Mouse (Mus musculus) liver, postnatal 0 days (tissue): ENCODE results near the gene F7. TPM values are rescaled to one million over a fixed set of nuclear protein-coding genes. Genes with fewer than 3 reads are reported as not detected.

Experiments
- ATAC-seq: fragments of 200-750 bp; cut with Nextera tagmentation; 2 replicates; pipeline ENCODE4 v1.8.0; 2017; ENCODE audit warnings: mild to moderate bottlenecking, moderate library complexity
- DNase-seq: peaks from one replicate; pipeline ENCODE4 v3.0.0-alpha.2; 2016
- H3K27ac ChIP-seq: fragments of 300-500 bp; sonication (generic); 2 replicates; pipeline ENCODE4 v1.5.1; 2014; ENCODE audit warnings: antibody characterized with exemption, moderate library complexity, mild to moderate bottlenecking, low read depth
- H3K27me3 ChIP-seq: fragments of 300-500 bp; sonication (generic); 2 replicates; pipeline ENCODE4 v1.6.1; 2014; ENCODE audit warnings: low read length, control low read depth, mixed read lengths; ENCODE audit not compliant: insufficient read depth
- H3K36me3 ChIP-seq: fragments of 300-500 bp; sonication (generic); replicated peaks from 2 replicates; pipeline ENCODE4 v1.6.1; 2014; ENCODE audit warnings: mild to moderate bottlenecking, control low read depth, low read length, moderate library complexity, mixed read lengths; ENCODE audit not compliant: insufficient read depth
- H3K4me1 ChIP-seq: fragments of 300-500 bp; sonication (generic); 2 replicates; pipeline ENCODE4 v1.6.1; 2014; ENCODE audit warnings: antibody characterized with exemption, mild to moderate bottlenecking, control low read depth; ENCODE audit not compliant: insufficient read depth
- H3K4me2 ChIP-seq: fragments of 300-500 bp; sonication (generic); 2 replicates; pipeline ENCODE4 v1.6.1; 2014; ENCODE audit warnings: low read depth, mild to moderate bottlenecking, low read length, moderate library complexity, mixed read lengths
- H3K4me3 ChIP-seq: fragments of 300-500 bp; sonication (generic); 2 replicates; pipeline ENCODE4 v1.5.1; 2014; ENCODE audit warnings: low read depth, low read length
- H3K9ac ChIP-seq: fragments of 300-500 bp; sonication (generic); replicated peaks from 2 replicates; pipeline ENCODE4 v1.6.1; 2014; ENCODE audit warnings: mild to moderate bottlenecking, moderate library complexity
- H3K9me3 ChIP-seq: fragments of 300-500 bp; sonication (generic); 2 replicates; pipeline ENCODE4 v1.6.1; 2016; ENCODE audit warnings: mild to moderate bottlenecking, control low read depth, low read length, mixed read lengths
- CTCF ChIP-seq: sonication (generic); IDR thresholded peaks from 2 replicates; pipeline ENCODE4 v1.5.1; 2016; ENCODE audit warnings: antibody characterized with exemption, low read depth
- EP300 ChIP-seq: IDR thresholded peaks from 2 replicates; pipeline ENCODE4 v1.6.1; 2016; ENCODE audit warnings: antibody characterized with exemption, low read depth, mild to moderate bottlenecking
- whole genome bisulfite sequencing: fragments of 180-500 bp; shearing (Covaris S2); extraction: QIAGEN DNeasy Blood & Tissue Kit; methylation state at CpG from one replicate; pipeline ENCODE4 v1.1.7; 2014; ENCODE audit not compliant: insufficient replicate concordance; 5-methylcytosine and 5-hydroxymethylcytosine counted together
- polyA plus RNA-seq: library from polyadenylated mRNA; unstranded; fragments of >200 nt; fragmentation: Nextera tagmentation; extraction: Ambion mirVana; gene quantifications from 2 replicates; pipeline ENCODE4 v1.2.1, GENCODE M21; 2015

F7 gene
- polyA plus RNA-seq, 1 experiment from 2014 or later, result 36.0 TPM

- peaks cover 21% of the 10 kb centered on the region for H3K4me1 ChIP-seq
- DNase-seq (peak; percentile 73), ATAC-seq (peak; percentile 92)
- no peaks in the 10 kb centered on the region for H3K9me3 ChIP-seq
- H3K4me2 ChIP-seq, result peak overlapping the region; percentile 65
- 0 out of 2 replicates have a peak, but pooled peaks cover 2% of the 10 kb centered on the region for H3K36me3 ChIP-seq
- peak overlapping the region; percentile 67 for H3K9ac ChIP-seq
- WGBS, result 44% methylated on average over 5 of the region's 5 CpGs
- H3K27ac ChIP-seq, result peak overlapping the region; percentile 90
- H3K4me3 ChIP-seq, result peak overlapping the region; percentile 43
- no peaks in the 10 kb centered on the region for H3K27me3 ChIP-seq
- TF ChIP-seq EP300, result no peak; the same call in 1 of the 2 replicates
- no peak for TF ChIP-seq CTCF
Measured at GRCm38 (mm10) chr8:13037569-13037968, 11.7 kb downstream of the F7 start.

DNA sequence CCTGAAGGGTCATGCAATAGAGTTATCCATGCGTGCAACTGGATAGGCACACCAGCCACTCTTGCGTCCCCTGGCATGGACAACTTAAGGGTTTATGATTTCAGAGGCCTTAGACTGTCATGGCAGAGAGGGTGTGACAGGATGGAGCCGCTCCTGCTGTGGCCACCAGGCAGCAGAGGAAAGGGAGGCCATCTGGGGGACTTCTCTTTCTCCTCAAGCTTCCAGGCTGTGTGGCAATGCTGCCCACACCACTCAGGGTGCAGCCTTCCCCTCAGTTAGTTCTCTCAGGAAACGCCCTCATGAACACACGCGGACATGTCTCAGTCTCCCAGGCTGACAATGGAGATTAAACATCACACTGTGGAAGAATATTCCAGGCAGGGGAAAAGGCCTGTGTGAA lies 13.2 kb downstream of the F7 start:
- H3K27me3 ChIP-seq, result no peaks in the 10 kb centered on the region
- WGBS, result 44% methylated on average over 6 of the region's 6 CpGs
- DNase-seq (no peak), ATAC-seq (no peak)
- H3K27ac ChIP-seq, result peak overlapping the region; percentile 90; the same call in 1 of the 2 replicates
- H3K9ac ChIP-seq, result peak overlapping the region; percentile 67; the same call in 1 of the 2 replicates
- H3K9me3 ChIP-seq, result no peaks in the 10 kb centered on the region
- 0 out of 2 replicates have a peak, but pooled peaks cover 2% of the 10 kb centered on the region for H3K36me3 ChIP-seq
- peak overlapping the region; percentile 65 for H3K4me2 ChIP-seq
- peak overlapping the region; percentile 43 for H3K4me3 ChIP-seq
- H3K4me1 ChIP-seq, result peaks cover 21% of the 10 kb centered on the region
- TF ChIP-seq EP300, result no peak
- no peak for TF ChIP-seq CTCF

- Histone ChIP-seq H3K4me2 (no peak overlapping the region), H3K9ac (no peak overlapping the region), H3K36me3 (peaks cover 3% of the 10 kb centered on the region; the same call in 1 of the 2 replicates), H3K4me3 (no peak overlapping the region), H3K9me3 (no peaks in the 10 kb centered on the region), H3K4me1 (peaks cover 13% of the 10 kb centered on the region), H3K27me3 (no peaks in the 10 kb centered on the region), H3K27ac (no peak overlapping the region)
- 54% methylated on average over 4 of the region's 4 CpGs for WGBS
- ATAC-seq, result no peak
- no peak for DNase-seq
- TF ChIP-seq CTCF (no peak), EP300 (no peak)
Measured at GRCm38 (mm10) chr8:13041459-13041858, 15.6 kb downstream of the F7 start.

DNA sequence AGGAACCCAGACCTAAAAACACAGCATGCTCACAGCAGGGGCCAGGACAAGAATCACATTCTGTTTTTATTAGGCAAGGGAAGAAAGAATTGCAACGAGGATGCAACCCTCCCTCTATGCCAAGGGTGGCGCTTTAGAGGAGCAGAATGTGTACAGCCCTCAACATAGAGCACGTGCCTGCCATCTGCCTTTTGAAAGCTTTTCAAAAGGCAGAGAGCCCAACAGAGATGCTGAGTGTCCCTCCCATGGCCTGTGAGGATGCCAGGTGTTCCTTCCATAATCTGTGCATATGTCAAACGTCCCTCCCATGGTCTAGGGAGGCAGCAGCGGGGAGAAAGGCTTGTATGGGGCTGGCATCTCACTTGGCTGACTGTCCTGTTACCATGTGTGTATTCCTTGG lies 21.8 kb downstream of the F7 start:
- H3K4me1 ChIP-seq, result no peaks in the 10 kb centered on the region
- no peak for TF ChIP-seq EP300
- TF ChIP-seq CTCF, result no peak
- H3K4me3 ChIP-seq, result no peak overlapping the region
- no peak overlapping the region for H3K4me2 ChIP-seq
- H3K9ac ChIP-seq, result no peak overlapping the region
- no peak for DNase-seq
- H3K27me3 ChIP-seq, result no peaks in the 10 kb centered on the region
- 62% methylated on average over 5 of the region's 5 CpGs for WGBS
- ATAC-seq, result no peak
- no peak overlapping the region for H3K27ac ChIP-seq
- peaks cover 36% of the 10 kb centered on the region for H3K36me3 ChIP-seq
- H3K9me3 ChIP-seq, result no peaks in the 10 kb centered on the region

DNA sequence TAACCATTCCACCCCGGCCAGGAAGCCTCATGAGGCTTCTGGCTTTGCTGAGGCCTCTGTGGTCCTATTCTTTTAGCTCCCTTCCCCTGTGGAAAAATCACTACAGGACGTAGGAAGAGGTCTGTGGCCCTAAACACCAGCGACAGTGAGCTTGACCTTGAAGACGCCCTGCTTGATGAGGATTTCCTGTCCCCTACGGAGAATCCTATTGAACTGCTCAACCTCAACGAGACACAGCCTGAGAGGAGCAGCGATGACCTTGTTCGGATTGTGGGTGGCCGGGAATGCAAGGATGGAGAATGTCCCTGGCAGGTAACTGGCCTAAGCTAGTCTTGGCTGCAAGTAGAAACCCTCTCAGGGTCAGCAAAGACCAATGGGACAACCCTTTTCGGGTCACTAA lies 24.7 kb downstream of the F7 start:
- ATAC-seq (no peak), DNase-seq (no peak)
- no peaks in the 10 kb centered on the region for H3K27me3 ChIP-seq
- WGBS, result 76% methylated on average over 10 of the region's 10 CpGs
- no peak overlapping the region for H3K27ac ChIP-seq
- H3K4me3 ChIP-seq, result no peak overlapping the region
- no peak overlapping the region for H3K9ac ChIP-seq
- no peaks in the 10 kb centered on the region for H3K4me1 ChIP-seq
- no peak overlapping the region for H3K4me2 ChIP-seq
- TF ChIP-seq CTCF, result no peak
- TF ChIP-seq EP300, result no peak
- H3K36me3 ChIP-seq, result peaks cover 56% of the 10 kb centered on the region
- H3K9me3 ChIP-seq, result no peaks in the 10 kb centered on the region

GRCm38 (mm10) chr8:13057351-13057750 lies 31.5 kb downstream of the F7 start:
- H3K27ac ChIP-seq, result peak overlapping the region; percentile 93
- no peak for TF ChIP-seq CTCF
- TF ChIP-seq EP300, result peak; percentile 86
- no peaks in the 10 kb centered on the region for H3K27me3 ChIP-seq
- H3K9me3 ChIP-seq, result no peaks in the 10 kb centered on the region
- DNase-seq, result peak; percentile 70
- H3K36me3 ChIP-seq, result peaks cover 26% of the 10 kb centered on the region; the same call in 1 of the 2 replicates
- H3K4me1 ChIP-seq, result peaks cover 21% of the 10 kb centered on the region
- 63% methylated on average over 4 of the region's 4 CpGs for WGBS
- H3K9ac ChIP-seq, result no peak overlapping the region
- no peak overlapping the region for H3K4me2 ChIP-seq
- H3K4me3 ChIP-seq, result no peak overlapping the region
- peak; percentile 94 for ATAC-seq
